Mouse (Mus musculus): ENCODE results near the gene 5031410I06Rik.
"Not testable (repeated sequence)": the region's sequence is repeated elsewhere in the genome, so short reads cannot be mapped to it uniquely, and the experiment has no call there.

GRCm38 (mm10) chr5:26121321-26121720, 16.2 kb upstream of the 5031410I06Rik start, which contains the start of gene Gm10220:
- not testable (repeated sequence) for TF ChIP-seq CTCF (IDR thresholded peaks at IDR 0.05; ENCODE audit: borderline replicate concordance, extremely low read depth, insufficient read depth, insufficient read length); POLR2A (IDR thresholded peaks at IDR 0.05; ENCODE audit: borderline replicate concordance, extremely low read depth, insufficient read depth, insufficient read length, poor library complexity, severe bottlenecking)

All from brain, embryonic 14.5 days (tissue).